Mouse (Mus musculus): Measurements from ENCODE around the gene Efcab6.

GRCm38 (mm10) chr15:83877155-83877866, 187.9 kb downstream of the Efcab6 start:
- TF ChIP-seq CTCF (IDR thresholded peaks at IDR 0.05; ENCODE audit: low read depth, low read length) (no peak), POLR2A (IDR thresholded peaks at IDR 0.05; ENCODE audit: borderline replicate concordance, low read depth, low read length) (no peak)

Measured in bone marrow macrophage, adult 2 months (primary cell).